Mouse (Mus musculus): ENCODE data around the gene Ccl17.
A peak's percentile ranks its signal among the peaks of the same experiment; 100 is the strongest.

Ccl17 gene

DNA sequence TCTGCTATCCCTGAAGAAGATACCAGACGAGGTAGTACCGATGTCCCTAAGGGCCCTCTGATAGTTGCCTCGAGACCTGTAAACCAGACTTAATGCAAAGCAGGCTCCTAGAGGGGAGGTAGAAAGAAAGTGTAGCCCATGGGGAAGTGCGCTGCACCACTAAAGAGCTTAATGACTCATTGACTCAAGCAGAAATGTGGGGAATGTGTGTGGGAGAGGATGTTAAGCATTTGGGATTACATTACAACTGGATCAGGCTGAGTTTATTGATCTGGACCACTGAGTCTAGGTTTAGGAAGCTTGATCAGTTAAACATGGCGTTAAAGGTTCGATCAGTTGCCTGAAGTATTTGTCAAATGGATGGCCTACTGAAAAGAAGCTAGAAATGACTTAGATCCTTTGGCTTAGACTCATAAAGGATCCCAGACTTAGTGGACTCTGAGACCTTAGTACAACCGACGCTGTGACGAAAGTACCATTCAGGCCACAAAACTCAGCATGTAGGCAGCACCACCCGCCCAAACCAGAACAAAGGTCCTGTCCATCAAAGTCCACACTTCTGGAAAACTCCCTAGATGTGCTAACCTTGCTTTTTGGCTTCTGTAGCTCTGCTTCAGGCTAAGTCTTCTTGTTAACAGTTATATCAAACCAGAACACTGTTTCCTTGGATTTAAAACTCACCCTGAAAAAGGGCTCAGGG lies 20.8 kb upstream of the Ccl17 start:
- no peak for DNase-seq (ENCODE audit: low read depth, low spot score)

DNA sequence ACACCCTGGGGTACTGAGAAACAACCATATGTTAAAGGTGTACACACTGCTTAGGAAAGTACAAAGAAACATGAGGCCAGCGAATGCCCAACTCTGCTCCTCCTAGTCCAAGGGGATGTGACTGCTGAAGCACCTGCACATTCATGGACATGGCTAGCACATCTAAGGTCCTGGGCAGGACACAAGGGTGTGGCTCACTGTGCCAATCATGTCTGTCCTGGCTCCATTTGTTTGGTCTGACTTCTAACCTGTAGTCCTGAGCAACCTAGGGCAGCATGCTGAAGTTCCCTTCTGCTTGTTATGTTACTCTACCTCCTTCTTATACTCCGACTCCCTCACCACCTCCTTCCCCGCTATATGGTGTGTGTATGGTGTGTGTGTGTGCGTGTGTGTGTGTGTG lies 15.9 kb upstream of the Ccl17 start:
- DNase-seq (ENCODE audit: low read depth, low spot score): no peak

DNA sequence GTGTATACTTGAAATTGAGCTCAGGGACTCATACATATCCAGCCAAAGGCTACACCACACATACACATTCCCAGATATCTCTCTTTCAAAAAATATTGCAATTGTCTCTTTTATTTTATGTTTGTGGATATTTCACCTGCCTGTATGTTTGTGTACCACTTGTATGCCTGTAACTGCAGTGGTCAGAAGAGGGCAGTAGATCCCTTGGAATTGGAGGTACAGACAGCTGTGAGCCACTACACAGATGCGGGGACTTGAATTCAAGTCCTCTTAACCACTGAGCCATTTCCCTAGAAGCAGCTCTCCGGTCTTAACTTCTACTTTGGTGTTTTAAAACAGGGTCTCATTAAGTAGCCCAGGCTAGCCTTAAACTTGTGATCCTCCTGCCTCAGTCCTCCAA lies 15.5 kb upstream of the Ccl17 start:
- DNase-seq (ENCODE audit: low read depth, low spot score): peak; percentile 58

DNA sequence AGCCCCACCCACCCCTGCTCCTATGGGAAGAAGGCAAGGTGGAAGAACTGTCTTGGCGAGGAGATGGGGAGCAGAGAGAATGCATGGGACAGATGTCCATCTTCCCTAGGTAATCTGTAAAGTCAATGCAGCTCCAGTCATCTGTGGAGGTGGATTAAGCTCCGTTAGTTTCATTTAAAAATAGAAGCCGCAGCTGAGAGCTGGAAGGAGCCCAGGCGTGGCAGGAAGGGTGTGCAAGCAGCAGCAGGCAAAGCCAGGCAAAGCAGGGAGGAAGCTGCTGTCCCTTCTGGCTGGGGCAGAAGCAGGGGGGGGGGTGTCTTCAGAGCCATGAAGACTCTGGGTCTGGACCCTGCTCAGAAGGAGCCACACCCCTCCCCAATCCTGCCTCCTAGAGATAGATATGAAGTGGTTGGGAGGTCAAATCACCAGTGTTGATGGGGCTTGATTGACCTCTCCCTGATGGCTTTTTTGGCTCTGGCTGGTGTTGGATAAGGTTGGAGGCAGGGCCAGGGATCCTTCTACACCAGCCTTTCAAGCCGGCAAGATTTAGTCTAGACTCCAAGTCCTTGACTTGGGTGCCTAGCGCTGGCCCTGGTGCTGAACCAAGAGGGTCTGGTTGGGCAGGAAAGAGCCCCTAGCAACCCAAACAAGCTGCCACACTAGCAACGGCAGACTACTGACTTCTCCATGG lies 9.8 kb upstream of the Ccl17 start:
- DNase-seq (ENCODE audit: low read depth, low spot score): no peak

DNA sequence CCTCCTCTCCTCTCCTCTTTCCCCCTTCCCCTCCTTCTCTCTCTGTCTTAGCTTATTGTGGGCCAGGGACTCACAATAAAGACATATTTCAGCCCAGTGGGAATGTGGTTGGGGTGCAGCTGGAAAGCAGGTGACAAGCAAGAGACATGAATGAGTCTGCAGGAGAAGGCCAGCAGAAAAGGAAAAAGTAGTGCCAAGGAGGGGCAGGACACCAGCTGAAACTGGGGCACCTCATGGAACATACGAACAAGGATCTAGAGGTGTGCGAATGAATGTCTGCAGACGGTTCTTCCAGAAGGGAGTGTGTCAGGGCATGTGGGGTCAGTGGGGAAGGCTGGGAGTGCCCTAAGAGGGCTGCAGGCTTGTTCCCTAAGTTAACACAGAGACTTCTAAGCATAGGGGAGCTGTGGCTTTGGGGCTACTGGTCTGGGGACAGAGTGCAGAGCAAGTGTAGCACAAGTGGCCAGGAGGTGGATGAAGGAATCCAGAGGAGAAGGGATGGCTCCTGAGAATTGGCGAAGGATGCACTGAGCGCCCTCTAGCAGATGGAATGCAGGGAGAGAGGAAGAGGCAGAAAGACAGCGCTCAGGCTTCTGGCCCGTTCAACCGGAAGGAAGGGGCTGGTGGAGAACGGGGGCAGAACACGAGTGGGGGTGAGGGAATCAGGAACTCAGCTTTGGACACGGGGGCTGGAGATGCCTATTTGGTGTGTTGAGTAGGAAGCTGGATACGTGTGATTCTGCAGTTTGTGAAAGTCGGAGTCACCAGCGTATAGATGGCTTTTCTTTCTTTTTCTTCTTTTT lies 8.8 kb upstream of the Ccl17 start:
- DNase-seq (ENCODE audit: low read depth, low spot score): peak; percentile 28

DNA sequence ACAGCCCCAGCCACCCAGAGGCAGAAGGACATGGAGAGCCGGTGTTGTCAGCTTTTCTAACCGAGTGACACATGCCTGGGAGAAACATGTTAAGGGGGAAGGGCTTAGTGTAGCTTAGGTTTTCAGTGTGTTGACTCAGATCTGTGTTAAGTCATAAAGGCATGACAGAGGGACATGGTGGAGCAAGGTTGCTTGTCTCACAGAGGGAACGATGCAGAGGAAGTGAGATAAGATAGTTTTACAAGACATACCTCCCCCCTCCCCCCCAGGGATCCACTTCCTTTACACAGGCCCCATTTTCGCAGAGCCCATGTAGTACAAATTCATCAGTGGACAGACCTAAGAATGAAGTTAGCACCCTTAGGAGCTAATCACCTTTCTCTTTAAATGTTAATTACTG lies 7.9 kb upstream of the Ccl17 start:
- peak; percentile 65 for DNase-seq (ENCODE audit: low read depth, low spot score)

DNA sequence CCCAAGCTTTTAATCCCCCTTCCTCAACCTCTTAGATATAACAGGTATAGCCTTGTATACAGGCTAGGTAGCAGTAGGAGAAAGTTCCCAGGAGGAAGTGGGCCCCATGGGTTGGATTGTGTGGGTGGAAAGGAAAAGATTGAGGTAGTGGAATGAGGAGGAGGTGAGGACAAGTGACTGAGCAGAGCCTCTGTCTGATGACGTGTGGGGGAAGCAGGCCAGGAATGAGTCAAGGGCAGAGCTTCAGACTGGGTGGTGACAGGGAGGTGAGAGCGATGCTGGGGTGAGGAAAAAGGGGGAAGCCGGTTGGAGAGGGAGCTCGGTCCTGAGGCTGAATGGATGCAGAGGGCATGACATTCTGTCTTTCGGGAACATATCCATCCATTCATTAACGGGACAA lies 6.7 kb upstream of the Ccl17 start:
- peak; percentile 16 for DNase-seq (ENCODE audit: low read depth, low spot score)

DNA sequence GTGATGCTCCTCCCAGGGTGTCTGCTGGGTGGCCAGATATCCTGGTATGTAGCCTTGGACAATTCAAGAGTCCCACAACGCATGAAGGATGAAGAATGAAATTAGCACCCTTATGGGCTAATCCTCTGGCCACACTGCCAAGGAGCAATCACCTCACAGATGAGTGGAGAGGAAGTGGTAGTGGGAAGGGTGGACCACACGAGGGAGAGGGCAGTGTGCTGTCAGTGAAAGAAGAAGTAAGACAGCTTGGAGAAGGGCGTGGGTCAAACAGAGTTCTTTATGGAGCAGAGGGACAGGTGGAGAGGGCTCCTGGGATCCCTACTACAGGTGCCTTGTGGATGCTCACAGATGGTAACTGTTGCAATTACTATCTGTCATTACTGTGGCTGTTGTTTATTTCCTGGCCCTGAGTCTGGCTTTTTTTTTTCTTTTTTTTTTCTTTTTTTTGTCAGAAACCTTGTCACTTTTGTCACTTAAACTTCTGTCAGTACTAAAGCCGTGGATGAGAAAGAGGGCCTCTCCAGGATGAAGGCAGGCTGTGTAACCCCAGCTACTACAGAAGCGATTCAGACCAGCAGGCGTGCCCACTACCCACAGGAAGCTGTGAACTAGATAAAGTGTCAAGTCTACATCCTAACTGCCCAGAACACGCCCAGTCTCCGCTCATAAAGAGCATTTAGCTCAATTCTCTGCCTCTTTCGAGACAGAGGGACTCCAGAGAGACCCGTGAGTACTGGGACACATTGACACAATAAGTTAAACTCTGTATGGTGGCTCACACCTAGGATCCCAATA lies 5.5 kb upstream of the Ccl17 start:
- no peak for DNase-seq (ENCODE audit: low read depth, low spot score)

DNA sequence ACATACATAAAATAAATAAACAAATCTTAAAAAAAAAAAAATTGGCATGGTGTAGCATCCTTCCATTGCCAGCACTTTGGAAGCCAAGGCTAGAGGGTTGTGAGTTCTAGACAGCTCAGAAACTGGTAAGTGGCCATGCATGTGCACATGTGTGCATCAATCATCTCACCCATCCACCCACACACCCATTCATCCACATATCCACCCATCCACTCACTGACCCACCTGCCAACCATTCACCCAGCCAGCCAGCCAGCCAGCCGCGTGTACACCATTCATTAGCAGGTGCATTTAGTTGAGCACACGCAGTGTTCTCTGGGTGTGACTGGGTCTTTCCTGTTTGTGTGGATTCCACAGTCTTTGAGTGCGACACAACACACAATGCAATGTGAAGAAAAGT lies 4.4 kb upstream of the Ccl17 start:
- no peak for DNase-seq (ENCODE audit: low read depth, low spot score)

DNA sequence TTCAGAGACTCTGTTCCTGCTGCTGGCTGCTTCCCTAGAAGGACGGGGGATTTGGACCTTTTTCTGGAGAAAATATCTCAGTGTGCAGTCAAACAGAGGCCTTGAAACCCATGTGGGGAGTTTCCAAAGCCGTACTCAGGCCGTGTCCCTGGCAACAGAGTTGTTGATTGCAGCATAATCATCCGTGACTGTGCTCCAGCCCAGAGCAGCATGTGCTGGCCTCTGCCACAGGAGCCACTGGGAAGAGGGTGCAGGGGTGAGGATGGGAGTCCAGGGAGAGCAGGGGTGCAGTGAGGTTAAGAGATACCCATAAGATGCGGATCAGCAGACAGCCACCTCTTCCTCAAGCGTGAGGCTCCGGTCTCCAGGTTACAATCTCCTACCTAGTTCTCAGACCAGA lies 2.7 kb upstream of the Ccl17 start:
- DNase-seq (ENCODE audit: low read depth, low spot score): no peak

DNA sequence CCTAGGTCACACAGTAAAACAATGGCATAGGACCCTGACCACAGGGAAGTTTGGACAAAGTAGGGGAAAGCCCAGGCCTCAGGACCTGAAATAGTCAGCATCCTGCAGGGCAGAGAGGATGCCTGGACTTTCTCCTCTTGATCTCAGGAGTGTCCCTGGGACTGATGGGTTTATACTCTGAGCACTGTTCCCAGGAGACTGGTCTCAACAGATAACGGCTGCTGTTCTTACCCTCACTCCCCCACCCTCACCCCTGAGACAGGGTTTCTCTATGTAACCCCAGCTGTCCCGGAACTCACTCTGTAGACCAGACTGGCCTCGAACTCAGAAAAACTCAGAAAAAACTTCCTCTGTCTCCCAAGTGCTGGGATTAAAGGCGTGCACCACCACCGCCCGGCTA lies 1.9 kb upstream of the Ccl17 start:
- DNase-seq (ENCODE audit: low read depth, low spot score): no peak

DNA sequence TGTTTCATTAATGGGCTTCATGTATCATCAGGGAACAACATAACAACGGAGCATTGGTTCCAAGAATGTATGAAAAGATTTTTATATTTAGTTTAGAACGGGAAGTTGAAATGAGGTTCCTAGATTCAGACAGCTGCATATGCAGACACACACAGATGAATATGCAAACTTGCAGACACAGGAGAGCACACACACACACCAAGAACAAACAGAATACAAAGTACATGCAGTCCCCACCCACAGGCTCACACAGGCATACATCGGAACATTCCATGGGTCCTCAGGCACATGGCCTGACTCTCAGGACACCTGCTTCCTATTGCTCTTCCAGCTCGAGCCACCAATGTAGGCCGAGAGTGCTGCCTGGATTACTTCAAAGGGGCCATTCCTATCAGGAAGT lies 602 bp downstream of the Ccl17 start:
- no peak for DNase-seq (ENCODE audit: low read depth, low spot score)

DNA sequence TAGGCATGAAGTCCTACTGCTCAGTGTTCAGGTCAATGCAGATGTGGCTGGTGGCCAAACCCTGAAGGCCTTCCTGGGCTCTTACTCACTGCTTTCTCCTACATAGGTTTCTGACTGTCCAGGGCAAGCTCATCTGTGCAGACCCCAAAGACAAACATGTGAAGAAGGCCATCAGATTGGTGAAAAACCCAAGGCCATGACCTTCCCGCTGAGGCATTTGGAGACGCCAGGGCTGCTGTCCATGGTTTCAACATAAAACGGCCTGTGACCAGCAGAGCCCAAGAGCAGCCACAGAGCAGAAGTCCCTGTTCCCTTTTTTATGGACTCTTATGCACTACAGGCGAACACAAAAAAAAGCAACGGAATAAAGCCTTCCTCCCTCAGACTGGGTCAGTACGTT lies 1.4 kb downstream of the Ccl17 start:
- DNase-seq (ENCODE audit: low read depth, low spot score): no peak

DNA sequence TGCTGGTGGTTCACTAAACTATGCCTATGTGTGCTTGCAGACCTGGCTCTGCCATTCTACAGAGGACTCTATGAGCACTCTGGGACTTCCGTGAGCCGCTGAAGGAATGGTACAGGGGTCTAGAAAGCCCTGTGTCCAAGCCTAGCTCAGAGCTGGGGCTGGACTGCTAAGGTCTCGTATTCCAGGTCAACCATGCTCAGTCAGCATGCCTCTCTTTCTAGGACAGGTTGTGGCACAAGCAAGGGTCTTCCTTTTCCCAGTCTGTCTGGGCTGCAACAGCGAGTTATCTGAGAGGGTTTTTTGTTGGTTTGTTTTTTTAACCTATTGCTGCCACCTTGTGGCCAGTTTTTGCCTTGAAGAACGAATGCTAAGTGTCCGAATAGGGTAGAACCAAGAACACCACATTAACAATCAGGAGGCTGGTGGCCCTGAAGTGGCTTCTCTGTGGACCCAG lies 2.4 kb downstream of the Ccl17 start:
- peak; percentile 88 for DNase-seq (ENCODE audit: low read depth, low spot score)

DNA sequence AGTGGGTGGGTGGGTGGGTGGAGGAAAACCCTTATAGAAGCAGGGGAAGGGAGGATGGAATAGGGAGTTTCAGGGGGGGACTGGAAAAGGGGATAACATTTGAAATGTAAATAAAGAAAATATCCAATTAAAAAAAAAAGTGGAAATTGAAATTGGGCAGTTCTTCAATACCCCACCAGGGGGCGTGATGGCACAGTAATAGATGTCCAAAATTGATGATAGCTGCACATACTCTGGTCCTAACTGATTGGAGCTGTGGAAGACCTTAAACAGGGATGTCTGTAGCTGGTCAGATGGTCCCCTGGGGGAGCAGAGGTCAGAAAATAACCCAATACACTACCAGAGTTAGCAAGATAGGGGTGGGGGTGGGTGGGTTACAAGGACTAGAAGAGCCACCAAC lies 4.3 kb downstream of the Ccl17 start:
- peak; percentile 64 for DNase-seq (ENCODE audit: low read depth, low spot score)

DNA sequence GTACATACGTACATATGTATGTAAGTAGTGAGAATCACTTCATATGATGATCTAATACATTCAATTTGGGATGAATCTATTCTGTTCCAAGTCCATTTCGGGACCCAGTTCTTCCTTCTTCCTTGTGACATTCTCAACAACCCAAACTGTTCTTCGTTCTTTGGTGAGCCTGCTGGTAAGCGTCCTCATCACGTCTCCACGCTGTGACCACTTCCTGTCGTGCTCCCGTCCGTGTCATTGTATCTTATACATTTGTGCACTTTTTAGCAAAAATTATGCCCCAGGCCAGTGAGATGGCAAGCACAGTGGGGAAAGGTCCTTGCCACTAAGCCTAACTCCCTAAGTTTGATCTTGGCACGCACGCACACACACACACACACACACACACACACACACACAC lies 7.7 kb downstream of the Ccl17 start:
- DNase-seq (ENCODE audit: low read depth, low spot score): peak; percentile 45

DNA sequence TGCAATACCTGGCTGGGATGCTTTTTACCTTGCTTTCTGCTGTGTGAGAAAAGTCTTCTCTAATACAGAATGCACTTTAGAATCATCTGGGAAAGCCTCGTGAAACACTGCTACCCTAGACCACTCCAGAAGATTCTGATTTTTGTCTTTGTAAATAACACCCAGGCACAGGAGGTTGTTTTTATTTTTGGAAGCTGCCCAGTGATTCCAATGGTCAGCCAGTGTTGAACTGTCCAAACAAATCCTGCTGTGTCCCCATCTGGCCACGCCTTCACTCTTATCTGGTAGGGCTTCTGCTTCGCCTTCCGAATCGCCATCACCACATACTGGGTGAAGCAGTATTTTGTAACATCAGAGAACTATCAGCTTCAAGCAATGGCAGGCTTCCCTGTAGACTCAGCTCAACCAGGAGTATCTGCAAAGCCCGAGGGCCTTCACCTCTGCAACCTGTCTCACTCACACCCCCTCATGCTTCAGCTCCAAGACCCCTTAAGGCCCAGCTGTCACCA lies 9.5 kb downstream of the Ccl17 start:
- no peak for DNase-seq (ENCODE audit: low read depth, low spot score)

DNA sequence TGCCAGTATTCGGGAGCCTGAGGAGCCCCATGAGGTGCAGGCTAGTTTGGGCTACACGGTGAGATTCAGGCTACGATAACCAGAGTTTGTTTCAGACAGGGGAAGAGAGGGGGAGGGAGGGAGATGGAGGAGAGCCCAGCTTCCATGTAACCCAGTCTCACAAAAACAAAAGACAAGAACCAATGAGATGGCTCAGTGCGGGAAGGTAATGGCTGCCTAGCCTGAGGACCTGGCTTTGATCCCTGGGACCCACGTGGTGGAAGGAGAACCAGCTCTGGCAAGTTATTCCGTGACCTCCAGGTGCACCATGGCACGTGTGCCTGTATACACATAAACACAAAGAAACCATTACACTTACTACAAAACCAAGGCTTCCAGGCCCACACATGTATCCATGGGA lies 10.3 kb downstream of the Ccl17 start:
- DNase-seq (ENCODE audit: low read depth, low spot score): no peak

DNA sequence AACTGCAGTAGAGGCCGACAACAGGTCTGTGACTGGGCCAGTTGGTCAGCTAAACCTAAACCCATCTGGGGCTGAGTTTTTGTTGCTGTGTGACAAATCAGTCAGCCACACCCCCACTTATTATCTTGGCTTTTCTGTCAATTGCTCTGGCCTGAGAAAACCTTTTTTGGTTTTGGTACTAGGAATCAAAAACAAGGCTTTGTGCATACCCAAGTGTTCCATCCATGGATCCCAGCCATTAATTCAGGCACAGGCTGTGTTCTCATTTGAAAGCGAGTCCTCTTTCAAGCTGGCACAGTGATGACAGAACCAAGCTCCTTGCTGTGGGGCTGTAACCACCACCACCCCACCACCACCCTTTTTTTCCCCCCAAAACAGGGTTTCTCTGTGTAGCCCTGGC lies 11.1 kb downstream of the Ccl17 start:
- DNase-seq (ENCODE audit: low read depth, low spot score): no peak

DNA sequence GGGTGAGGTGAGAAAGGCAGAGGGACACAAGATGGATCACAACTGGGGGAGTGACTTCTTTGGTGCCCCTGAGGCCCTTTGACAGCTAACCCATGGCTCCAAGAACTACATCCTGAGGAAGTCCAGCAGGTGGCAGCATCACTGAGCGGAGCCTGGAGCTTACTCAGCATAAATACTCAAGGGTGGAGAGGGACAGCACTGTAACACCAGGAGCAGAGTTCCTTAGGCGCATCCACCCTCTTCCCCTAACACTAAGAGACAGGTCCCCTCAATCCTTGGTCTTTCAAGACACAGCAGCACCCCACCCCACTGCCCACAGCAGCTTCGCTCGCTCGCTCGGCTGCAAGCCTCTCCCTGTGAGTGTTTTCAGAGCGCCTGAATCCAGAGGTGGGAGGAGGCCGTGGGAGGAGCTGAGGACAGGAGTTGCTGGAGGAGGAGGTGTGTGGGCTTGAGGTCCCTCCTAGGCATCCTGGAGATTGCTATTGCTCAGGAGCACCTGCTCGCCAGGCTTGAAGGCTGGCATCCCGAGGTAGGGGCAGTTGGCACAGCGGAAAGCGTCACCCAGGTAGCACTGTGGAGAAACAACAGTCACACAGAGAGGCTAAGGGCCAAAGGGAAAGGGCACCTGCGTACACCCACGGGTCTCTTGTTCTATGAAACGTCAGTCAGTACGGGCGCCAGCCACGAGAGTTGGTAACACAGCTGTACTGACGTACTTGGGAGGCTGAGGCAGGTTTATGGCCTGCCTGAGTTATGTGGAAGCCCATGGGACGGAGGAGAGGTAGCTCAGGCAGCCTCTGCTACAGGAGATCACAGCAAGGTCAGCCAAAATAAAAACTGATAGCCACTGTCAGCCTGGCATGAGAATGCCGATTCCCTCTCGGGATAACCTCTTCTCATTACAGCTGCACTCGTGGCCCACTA lies 12.6 kb downstream of the Ccl17 start:
- peak; percentile 67 for DNase-seq (ENCODE audit: low read depth, low spot score)

DNA sequence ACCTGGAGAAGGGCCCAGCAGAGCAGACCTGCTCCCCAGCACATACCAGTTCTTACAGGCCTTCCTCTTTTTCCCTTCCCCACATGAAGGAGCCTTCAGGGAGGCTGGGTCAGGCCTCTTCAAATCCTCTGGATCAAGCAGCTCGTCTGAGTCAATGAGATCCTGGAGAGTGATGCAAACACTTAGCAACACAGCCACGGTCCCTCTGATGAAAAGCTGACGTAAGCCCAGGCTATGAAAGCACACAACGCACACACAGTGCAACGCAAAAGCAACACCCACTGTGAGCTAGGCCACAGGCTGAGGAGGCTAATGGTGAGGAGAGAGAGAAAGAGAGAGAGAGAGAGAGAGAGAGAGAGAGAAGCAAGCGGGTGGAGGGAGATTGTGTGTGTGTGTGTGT lies 14.9 kb downstream of the Ccl17 start:
- DNase-seq (ENCODE audit: low read depth, low spot score): no peak
